Mouse (Mus musculus) forebrain, embryonic 11.5 days (tissue): ENCODE measurements around the gene Sbno1. TPM values are rescaled to one million over a fixed set of nuclear protein-coding genes. Genes with fewer than 3 reads are reported as not detected.
"Not testable (repeated sequence)": the region's sequence is repeated elsewhere in the genome, so short reads cannot be mapped to it uniquely, and the experiment has no call there.

Source experiments
- ATAC-seq: fragments of 200-750 bp; cut with Nextera tagmentation; replicated peaks from 2 replicates; pipeline ENCODE4 v1.8.0; 2017; ENCODE audit warnings: moderate TSS enrichment; ENCODE audit not compliant: low FRiP score
- DNase-seq: peaks from one replicate; pipeline ENCODE4 v3.0.0-alpha.2; 2017; ENCODE audit warnings: low spot score
- H3K27ac ChIP-seq: fragments of 300-500 bp; sonication (generic); 2 replicates; pipeline ENCODE4 v1.5.1; 2014; ENCODE audit warnings: low read depth, low read length
- H3K27me3 ChIP-seq: fragments of 300-500 bp; sonication (generic); 2 replicates; pipeline ENCODE4 v1.6.1; 2014; ENCODE audit warnings: mild to moderate bottlenecking, low read length, mixed read lengths; ENCODE audit not compliant: control insufficient read depth, insufficient read depth
- H3K36me3 ChIP-seq: fragments of 300-500 bp; sonication (generic); 2 replicates; pipeline ENCODE4 v1.6.1; 2014; ENCODE audit warnings: mild to moderate bottlenecking, low read length, moderate library complexity, mixed read lengths; ENCODE audit not compliant: control insufficient read depth, insufficient read depth
- H3K4me1 ChIP-seq: fragments of 300-500 bp; sonication (generic); replicated peaks from 2 replicates; pipeline ENCODE4 v1.6.1; 2014; ENCODE audit warnings: low read length, mixed read lengths; ENCODE audit not compliant: control insufficient read depth, insufficient read depth
- H3K4me2 ChIP-seq: fragments of 300-500 bp; sonication (generic); 2 replicates; pipeline ENCODE4 v1.6.1; 2014; ENCODE audit warnings: low read depth, mild to moderate bottlenecking, low read length, moderate library complexity, mixed read lengths; ENCODE audit not compliant: severe bottlenecking
- H3K4me3 ChIP-seq: fragments of 300-500 bp; sonication (generic); 2 replicates; pipeline ENCODE4 v1.5.1; 2014; ENCODE audit warnings: low read depth, low read length
- H3K9ac ChIP-seq: fragments of 300-500 bp; sonication (generic); 2 replicates; pipeline ENCODE4 v1.6.1; 2014; ENCODE audit warnings: low read length
- H3K9me3 ChIP-seq: fragments of 300-500 bp; sonication (generic); 2 replicates; pipeline ENCODE4 v1.6.1; 2016; ENCODE audit warnings: low read length, mixed read lengths; ENCODE audit not compliant: control insufficient read depth
- WGBS: fragments of 180-500 bp; shearing (Covaris S2); extraction: QIAGEN DNeasy Blood & Tissue Kit; methylation state at CpG from one replicate; pipeline ENCODE4 v1.1.7; 2014; 5-methylcytosine and 5-hydroxymethylcytosine counted together
- polyA plus RNA-seq: library from polyadenylated mRNA; unstranded; fragments of >200 nt; fragmentation: Nextera tagmentation; extraction: Ambion mirVana; gene quantifications from 2 replicates; pipeline ENCODE4 v1.2.1, GENCODE M21; 2014

Sbno1 gene
- polyA plus RNA-seq, 1 experiment from 2014 or later: 92.8 TPM

DNA sequence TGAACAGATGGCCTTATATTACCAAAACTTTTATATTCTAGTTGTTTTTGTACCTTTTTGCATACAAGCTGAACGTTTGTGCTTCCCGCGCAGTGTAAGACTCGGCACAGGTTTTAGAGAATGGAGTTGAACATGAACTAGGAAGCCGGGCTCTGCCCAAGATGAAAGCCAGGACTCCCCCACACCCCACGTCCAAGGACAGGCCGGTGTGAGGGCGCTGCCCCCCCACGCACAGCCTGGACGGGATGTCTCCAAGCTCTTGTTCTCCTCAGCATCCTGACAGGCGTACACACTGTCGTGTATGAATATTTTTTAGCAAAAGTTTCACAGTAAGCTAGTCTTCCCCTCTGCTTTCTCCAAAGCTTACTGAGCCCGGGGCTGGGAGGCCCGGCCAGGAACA, 35.1 kb upstream of the Sbno1 start:
- 96% methylated on average over 14 of the region's 14 CpGs for WGBS
- H3K36me3 ChIP-seq: peaks cover 21% of the 10 kb centered on the region
- not testable (repeated sequence) for H3K4me1 ChIP-seq, H3K4me3 ChIP-seq, H3K27ac ChIP-seq, H3K9ac ChIP-seq, DNase-seq, ATAC-seq, H3K27me3 ChIP-seq, H3K4me2 ChIP-seq, H3K9me3 ChIP-seq

DNA sequence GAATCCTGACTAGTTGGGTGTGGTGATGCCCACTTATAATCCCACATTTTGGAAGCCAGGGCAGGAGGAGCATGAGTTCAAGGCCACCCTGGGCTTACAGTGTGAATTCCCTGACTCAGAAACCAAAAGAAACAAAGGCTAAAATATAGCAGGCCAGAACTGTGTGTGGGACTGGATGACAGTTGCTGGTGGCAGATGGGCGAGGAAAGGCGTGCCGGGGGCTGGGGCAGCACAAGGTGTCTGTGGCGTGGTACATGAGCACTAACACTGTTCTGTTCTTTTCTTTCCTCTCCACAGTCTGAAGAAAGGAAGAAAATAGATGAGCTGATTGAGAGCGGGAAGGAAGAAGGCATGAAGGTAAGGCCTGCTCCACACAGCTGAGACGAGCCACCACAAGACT, 31.0 kb upstream of the Sbno1 start:
- DNase-seq: no peak
- 93% methylated on average over 6 of the region's 6 CpGs for WGBS
- H3K9me3 ChIP-seq: no peaks in the 10 kb centered on the region
- H3K4me2 ChIP-seq: no peak overlapping the region
- H3K9ac ChIP-seq: no peak overlapping the region
- H3K4me1 ChIP-seq: no peaks in the 10 kb centered on the region
- ATAC-seq: no peak
- no peak overlapping the region for H3K4me3 ChIP-seq
- H3K27ac ChIP-seq: no peak overlapping the region
- H3K36me3 ChIP-seq: peaks cover 15% of the 10 kb centered on the region
- no peaks in the 10 kb centered on the region for H3K27me3 ChIP-seq

DNA sequence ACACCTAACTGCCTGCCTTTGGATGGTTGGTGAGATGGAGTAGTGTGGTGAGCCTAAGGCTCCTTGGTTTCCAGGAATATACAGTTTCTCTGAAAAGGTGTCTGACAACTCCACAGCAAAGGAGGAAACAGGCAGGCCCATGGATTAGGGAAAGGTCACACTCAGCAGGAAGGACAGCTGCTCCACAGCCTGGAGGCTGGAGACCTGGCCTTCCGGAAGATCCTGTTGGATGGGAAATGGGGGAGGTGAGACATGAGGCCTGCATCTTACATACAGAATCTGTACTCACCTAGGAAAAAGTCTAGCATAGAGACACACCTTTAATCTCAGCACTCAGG, 28.2 kb upstream of the Sbno1 start:
- Histone ChIP-seq H3K4me1 (no peaks in the 10 kb centered on the region), H3K27me3 (no peaks in the 10 kb centered on the region), H3K9ac (no peak overlapping the region), H3K27ac (no peak overlapping the region), H3K4me3 (no peak overlapping the region), H3K36me3 (peaks cover 29% of the 10 kb centered on the region), H3K4me2 (no peak overlapping the region), H3K9me3 (no peaks in the 10 kb centered on the region)
- 83% methylated on average over 1 of the region's 1 CpGs for WGBS
- ATAC-seq (no peak), DNase-seq (no peak)

DNA sequence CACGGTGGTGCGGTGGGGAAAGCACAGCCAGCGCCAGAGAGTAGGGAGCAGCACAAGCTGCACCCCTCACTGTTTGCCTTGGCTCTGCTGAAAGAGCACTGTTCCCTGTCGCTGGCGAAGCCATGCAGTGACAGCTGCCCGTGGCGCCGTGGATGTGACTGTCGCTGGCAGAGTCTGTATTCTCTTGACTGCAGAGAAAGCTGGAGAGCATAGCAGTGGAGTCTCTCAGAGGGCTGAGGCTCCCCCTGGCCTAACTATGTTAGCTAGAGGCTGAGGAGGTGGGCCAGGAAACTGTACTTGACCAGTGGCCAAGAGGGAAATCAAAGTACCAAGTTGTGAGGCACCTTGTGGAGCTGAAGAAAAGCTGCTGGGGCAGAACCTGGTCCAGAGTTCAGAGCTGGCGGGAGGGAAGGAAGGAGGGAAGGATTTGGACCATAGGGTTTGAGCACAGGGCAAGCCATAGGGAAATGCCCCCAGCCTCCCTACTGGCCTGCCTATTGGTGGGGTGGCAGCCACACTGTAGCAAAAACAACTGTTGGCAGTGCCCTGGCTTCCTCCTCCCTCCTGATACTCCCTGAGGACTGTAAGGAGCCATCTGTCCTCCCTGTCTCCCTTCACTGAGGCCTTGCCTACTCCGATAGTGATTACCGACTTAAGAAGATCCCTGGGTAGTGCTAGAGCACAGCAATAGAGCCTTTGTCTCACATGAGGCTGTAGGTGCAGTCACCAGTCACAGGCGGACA, 27.7 kb upstream of the Sbno1 start:
- Histone ChIP-seq H3K4me1 (no peaks in the 10 kb centered on the region), H3K36me3 (peaks cover 28% of the 10 kb centered on the region), H3K4me2 (no peak overlapping the region), H3K27me3 (no peaks in the 10 kb centered on the region), H3K9ac (no peak overlapping the region), H3K27ac (no peak overlapping the region), H3K9me3 (no peaks in the 10 kb centered on the region), H3K4me3 (no peak overlapping the region)
- ATAC-seq (no peak), DNase-seq (no peak)
- WGBS: 88% methylated on average over 13 of the region's 13 CpGs

DNA sequence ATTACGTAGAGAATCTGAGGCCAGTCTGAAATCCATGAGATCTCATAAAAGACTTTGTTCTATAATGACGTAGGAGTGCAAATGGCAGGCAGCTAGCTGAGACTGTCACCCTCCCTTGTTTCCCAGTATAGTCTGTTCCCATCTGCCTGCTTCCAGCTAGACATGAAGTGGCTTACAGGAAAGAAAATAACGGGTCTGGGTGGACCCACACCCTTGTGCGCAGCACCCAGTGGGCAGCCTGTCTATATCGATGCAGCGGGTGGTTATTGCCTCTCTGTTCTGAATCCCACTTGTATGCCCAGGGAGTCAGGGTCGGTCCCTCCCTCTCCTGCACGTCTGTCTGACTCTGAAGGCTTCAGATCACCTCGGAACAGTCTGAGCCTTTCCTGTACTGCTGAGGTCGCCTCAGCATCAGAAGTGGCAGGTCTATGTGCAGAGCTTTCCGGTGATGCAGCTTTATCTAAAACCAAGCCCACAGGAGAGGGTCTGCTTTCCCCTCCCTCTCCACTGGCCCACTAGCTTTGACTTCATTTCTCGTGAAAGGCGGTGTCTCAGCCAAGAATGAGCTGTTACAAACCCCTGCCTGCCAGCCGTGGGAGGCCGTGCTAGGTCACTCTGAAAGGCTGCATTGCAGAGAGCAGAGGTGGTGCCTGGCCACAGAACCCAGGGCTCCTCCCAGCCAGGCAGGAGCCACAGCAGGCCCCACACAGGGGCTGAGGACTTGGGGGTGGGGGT, 26.9 kb upstream of the Sbno1 start:
- H3K27ac ChIP-seq: no peak overlapping the region
- ATAC-seq (no peak), DNase-seq (no peak)
- WGBS: 81% methylated on average over 15 of the region's 15 CpGs
- H3K36me3 ChIP-seq: peaks cover 26% of the 10 kb centered on the region
- no peak overlapping the region for H3K4me2 ChIP-seq
- no peak overlapping the region for H3K9ac ChIP-seq
- H3K4me3 ChIP-seq: no peak overlapping the region
- no peaks in the 10 kb centered on the region for H3K9me3 ChIP-seq
- H3K27me3 ChIP-seq: no peaks in the 10 kb centered on the region
- no peaks in the 10 kb centered on the region; the same call in 1 of the 2 replicates for H3K4me1 ChIP-seq

DNA sequence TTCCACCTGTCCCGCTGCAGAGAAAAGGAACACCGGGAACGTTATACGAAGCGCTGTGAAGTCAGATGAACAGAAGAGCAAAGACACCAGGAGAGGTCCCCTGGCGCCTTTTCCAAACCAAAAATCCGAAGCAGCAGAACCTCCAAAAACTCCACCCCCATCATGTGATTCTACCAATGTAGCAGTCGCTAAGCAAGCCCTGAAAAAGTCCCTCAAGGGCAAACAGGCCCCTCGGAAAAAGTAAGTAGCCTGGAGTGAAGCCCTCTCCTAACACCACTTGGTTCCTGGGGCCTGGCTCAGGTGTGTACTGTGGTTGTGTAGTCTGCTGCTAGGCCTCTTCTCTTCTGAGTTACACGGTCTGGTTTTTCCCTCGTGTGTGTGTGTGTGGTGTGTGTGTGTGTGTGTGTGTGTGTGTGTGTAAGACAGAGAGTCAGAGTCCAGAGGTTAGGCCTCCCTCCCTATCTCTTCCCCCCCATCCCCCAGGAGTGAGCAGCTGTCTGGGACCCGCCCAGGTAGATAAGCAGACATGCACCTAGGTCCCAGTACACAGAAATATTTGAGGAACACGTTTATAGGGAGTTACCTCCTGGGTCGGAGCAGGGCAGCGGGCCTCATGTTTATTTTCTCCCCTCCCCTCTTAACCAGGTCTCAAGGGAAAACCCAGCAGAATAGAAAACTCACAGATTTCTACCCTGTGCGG, 25.0 kb upstream of the Sbno1 start:
- H3K4me1 ChIP-seq: peaks cover 14% of the 10 kb centered on the region
- 89% methylated on average over 16 of the region's 16 CpGs for WGBS
- no peak overlapping the region for H3K4me3 ChIP-seq
- no peak overlapping the region for H3K9ac ChIP-seq
- DNase-seq: no peak
- no peak for ATAC-seq
- peaks cover 17% of the 10 kb centered on the region for H3K36me3 ChIP-seq
- no peaks in the 10 kb centered on the region for H3K27me3 ChIP-seq
- no peak overlapping the region for H3K4me2 ChIP-seq
- no peak overlapping the region for H3K27ac ChIP-seq
- no peaks in the 10 kb centered on the region for H3K9me3 ChIP-seq

DNA sequence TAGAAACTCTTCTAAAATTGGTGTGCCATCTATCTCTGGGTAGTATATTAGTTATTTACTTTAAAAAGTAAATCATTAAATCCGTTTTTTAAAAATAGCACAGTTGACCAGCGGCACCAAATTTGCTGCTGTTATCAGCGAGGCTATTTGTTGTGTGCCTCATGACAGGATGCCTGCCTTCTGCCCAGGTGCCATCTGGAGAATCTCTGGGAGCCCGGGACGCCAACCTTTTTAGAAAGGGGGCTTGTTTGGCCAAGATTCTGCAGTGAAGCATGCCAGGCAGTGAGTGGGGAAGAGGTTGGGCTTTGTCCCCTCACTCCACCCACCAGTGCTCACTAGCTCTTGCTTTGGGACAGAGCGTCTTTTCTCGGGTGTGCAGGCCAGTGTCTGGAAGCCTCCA, 24.2 kb upstream of the Sbno1 start:
- no peaks in the 10 kb centered on the region for H3K27me3 ChIP-seq
- no peak overlapping the region for H3K27ac ChIP-seq
- no peak overlapping the region for H3K4me3 ChIP-seq
- H3K9me3 ChIP-seq: no peaks in the 10 kb centered on the region
- ATAC-seq (no peak), DNase-seq (no peak)
- H3K36me3 ChIP-seq: peaks cover 17% of the 10 kb centered on the region
- no peak overlapping the region for H3K9ac ChIP-seq
- H3K4me1 ChIP-seq: peaks cover 14% of the 10 kb centered on the region
- 92% methylated on average over 7 of the region's 7 CpGs for WGBS
- H3K4me2 ChIP-seq: no peak overlapping the region

DNA sequence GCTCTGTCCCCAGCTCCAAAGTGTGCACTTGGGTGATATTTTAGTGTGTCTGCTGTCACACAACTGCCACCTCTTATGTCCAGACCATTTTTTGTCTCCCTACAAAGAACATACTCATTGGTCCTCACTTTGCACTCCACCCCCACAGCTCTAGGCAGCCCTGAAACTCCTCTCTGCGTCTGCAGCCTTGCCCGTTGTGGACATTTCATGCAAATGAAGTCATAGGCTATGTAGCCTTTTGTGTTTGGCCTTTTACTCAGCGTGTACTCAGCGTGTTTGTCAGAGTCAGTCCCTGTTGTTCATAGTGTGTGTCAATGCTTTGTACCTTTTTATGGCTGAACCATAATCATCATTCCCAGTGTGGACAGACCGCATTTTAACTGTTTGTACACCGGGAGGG, 23.7 kb upstream of the Sbno1 start:
- Histone ChIP-seq H3K4me3 (no peak overlapping the region), H3K36me3 (peaks cover 17% of the 10 kb centered on the region), H3K4me1 (peaks cover 18% of the 10 kb centered on the region), H3K4me2 (no peak overlapping the region), H3K9me3 (no peaks in the 10 kb centered on the region), H3K27ac (no peak overlapping the region), H3K27me3 (no peaks in the 10 kb centered on the region), H3K9ac (no peak overlapping the region)
- ATAC-seq (no peak), DNase-seq (no peak)
- 82% methylated on average over 6 of the region's 6 CpGs for WGBS
